Mouse (Mus musculus) MEL (cell line): ENCODE measurements around the gene Lsm6.

Experiments
- EP300 ChIP-seq, 2 experiments: IDR thresholded peaks; 2 replicates each; pipeline ENCODE4 v1.6.1; 2011; ENCODE audit warnings: improper control_type of control experiment in 2 of 2, low read length in 2 of 2, low read depth in 1 of 2, mild to moderate bottlenecking in 1 of 2
- GABPA ChIP-seq: IDR thresholded peaks from 2 replicates; pipeline ENCODE4 v1.6.1; 2012; ENCODE audit warnings: low read depth, mild to moderate bottlenecking, inconsistent platforms, low read length, improper control_type of control experiment, moderate library complexity
- HCFC1 ChIP-seq: IDR thresholded peaks from 2 replicates; pipeline ENCODE4 v1.6.1; 2012; ENCODE audit warnings: low read depth, mild to moderate bottlenecking, inconsistent platforms, low read length, improper control_type of control experiment, moderate library complexity
- MAFK ChIP-seq: IDR thresholded peaks from 2 replicates; pipeline ENCODE4 v1.6.1; 2011; ENCODE audit warnings: low read depth, mild to moderate bottlenecking, low read length, improper control_type of control experiment, borderline replicate concordance
- MAZ ChIP-seq: IDR thresholded peaks from 2 replicates; pipeline ENCODE4 v1.6.1; 2012; ENCODE audit warnings: low read depth, mild to moderate bottlenecking, inconsistent platforms, low read length, improper control_type of control experiment
- POLR2AphosphoS2 ChIP-seq: IDR thresholded peaks from 2 replicates; pipeline ENCODE4 v1.6.1; 2011; ENCODE audit warnings: low read length, improper control_type of control experiment
- TCF12 ChIP-seq: IDR thresholded peaks from 2 replicates; pipeline ENCODE4 v1.6.1; 2014; ENCODE audit warnings: low read depth, mild to moderate bottlenecking, inconsistent platforms, low read length, improper control_type of control experiment, moderate library complexity
- USF2 ChIP-seq, 2 experiments: IDR thresholded peaks; 2 replicates each; pipeline ENCODE4 v1.6.1; 2011 to 2012; ENCODE audit warnings: improper control_type of control experiment in 2 of 2, low read length in 2 of 2, borderline replicate concordance in 1 of 2, inconsistent platforms in 1 of 2, low read depth in 1 of 2, mild to moderate bottlenecking in 1 of 2; ENCODE audit not compliant: insufficient read depth in 1 of 2
- ZMIZ1 ChIP-seq: IDR thresholded peaks from 2 replicates; pipeline ENCODE4 v1.6.1; 2012; ENCODE audit warnings: low read depth, mild to moderate bottlenecking, inconsistent platforms, low read length, improper control_type of control experiment, moderate library complexity

GRCm38 (mm10) chr8:78759139-78759538 lies 61.8 kb downstream of the Lsm6 start:
- TF ChIP-seq HCFC1 (no peak), POLR2AphosphoS2 (no peak), ZMIZ1 (no peak), GABPA (no peak), USF2 (IDR thresholded peaks at IDR 0.05; ENCODE audit: borderline replicate concordance in 1 of 2, insufficient read depth in 1 of 2, low read depth in 1 of 2, low read length in 2 of 2) (no peak), TCF12 (no peak), EP300 (IDR thresholded peaks at IDR 0.05; ENCODE audit: low read depth in 1 of 2, low read length in 2 of 2) (no peak), MAFK (no peak), MAZ (no peak)
